Mouse (Mus musculus) hindbrain, embryonic 11.5 days (tissue): ENCODE data around the gene Aasdh. TPM values are rescaled to one million over a fixed set of nuclear protein-coding genes. Genes with fewer than 3 reads are reported as not detected.

ENCODE experiments used
- ATAC-seq: fragments of 200-750 bp; cut with Nextera tagmentation; 2 replicates; pipeline ENCODE4 v1.8.0; 2017; ENCODE audit warnings: mild to moderate bottlenecking, moderate TSS enrichment, moderate library complexity; ENCODE audit not compliant: low FRiP score
- DNase-seq: peaks from one replicate; pipeline ENCODE4 v3.0.0-alpha.2; 2015; ENCODE audit warnings: low spot score
- H3K27ac ChIP-seq: fragments of 300-500 bp; sonication (generic); 2 replicates; pipeline ENCODE4 v1.5.1; 2014; ENCODE audit warnings: mild to moderate bottlenecking, low read depth, low read length
- H3K27me3 ChIP-seq: fragments of 300-500 bp; sonication (generic); 2 replicates; pipeline ENCODE4 v1.6.1; 2014; ENCODE audit warnings: mild to moderate bottlenecking, low read length, moderate library complexity, mixed read lengths; ENCODE audit not compliant: control insufficient read depth, insufficient read depth
- H3K36me3 ChIP-seq: fragments of 300-500 bp; sonication (generic); 2 replicates; pipeline ENCODE4 v1.6.1; 2014; ENCODE audit warnings: mild to moderate bottlenecking, low read length, moderate library complexity, mixed read lengths; ENCODE audit not compliant: control insufficient read depth, insufficient read depth
- H3K4me1 ChIP-seq: fragments of 300-500 bp; sonication (generic); replicated peaks from 2 replicates; pipeline ENCODE4 v1.6.1; 2014; ENCODE audit warnings: low read length, mixed read lengths; ENCODE audit not compliant: control insufficient read depth, insufficient read depth
- H3K4me2 ChIP-seq: fragments of 300-500 bp; sonication (generic); replicated peaks from 2 replicates; pipeline ENCODE4 v1.6.1; 2014; ENCODE audit warnings: mild to moderate bottlenecking, low read depth, low read length
- H3K4me3 ChIP-seq: fragments of 300-500 bp; sonication (generic); 2 replicates; pipeline ENCODE4 v1.5.1; 2014; ENCODE audit warnings: low read depth, low read length
- H3K9ac ChIP-seq: fragments of 300-500 bp; sonication (generic); 2 replicates; pipeline ENCODE4 v1.6.1; 2014; ENCODE audit warnings: low read depth, low read length
- H3K9me3 ChIP-seq: fragments of 300-500 bp; sonication (generic); 2 replicates; pipeline ENCODE4 v1.6.1; 2016; ENCODE audit warnings: low read length; ENCODE audit not compliant: control insufficient read depth
- WGBS: fragments of 180-500 bp; shearing (Covaris S2); extraction: QIAGEN DNeasy Blood & Tissue Kit; methylation state at CpG from one replicate; pipeline ENCODE4 v1.1.7; 2014; 5-methylcytosine and 5-hydroxymethylcytosine counted together
- polyA plus RNA-seq: library from polyadenylated mRNA; unstranded; fragments of >200 nt; fragmentation: Nextera tagmentation; extraction: Ambion mirVana; gene quantifications from 2 replicates; pipeline ENCODE4 v1.2.1, GENCODE M21; 2014

The Aasdh gene
- 17.2 and 18.9 TPM in 2 replicates for polyA plus RNA-seq

DNA sequence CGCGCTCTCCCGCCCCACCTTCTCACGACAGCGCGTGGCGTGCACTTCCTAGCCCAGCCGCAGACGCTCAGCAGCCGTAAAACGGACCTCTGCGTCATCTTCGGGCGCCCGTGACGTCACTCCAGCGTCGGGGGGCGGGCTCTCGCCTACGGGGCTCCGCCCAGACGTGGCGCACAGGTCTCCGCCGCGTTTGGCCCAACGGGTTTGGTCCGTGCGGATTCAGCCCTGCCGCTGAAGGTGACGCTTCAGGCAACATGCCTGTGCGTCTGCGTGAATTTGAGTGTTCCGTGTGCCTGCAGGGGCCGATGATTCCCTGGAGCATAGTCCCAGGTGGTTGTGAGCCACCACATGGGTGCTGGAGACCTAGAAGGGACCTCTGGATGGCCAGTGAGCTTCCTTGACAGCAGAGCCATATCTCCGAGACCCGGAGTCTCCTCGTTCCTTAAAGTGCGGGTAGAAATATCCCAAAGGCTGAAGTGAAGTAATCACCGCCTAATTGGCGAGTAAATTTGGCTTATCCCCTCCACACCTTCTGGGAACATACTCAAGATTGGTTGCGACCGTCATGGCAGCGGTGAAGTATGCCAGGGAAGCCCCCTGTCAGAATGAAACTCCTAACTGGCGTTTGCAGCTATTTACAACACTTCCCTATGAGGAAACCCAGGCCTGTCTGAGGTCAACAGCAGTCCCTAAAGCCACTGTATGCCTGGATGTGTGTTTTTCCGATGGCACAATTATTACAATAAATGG, at the start of gene Aasdh:
Gene Aasdh, minus strand, starts transcription at position 110 of the 750 bp plus-strand sequence.
- no peaks in the 10 kb centered on the region for H3K9me3 ChIP-seq
- peak within 1 kb of the TSS; percentile 77 for H3K4me2 ChIP-seq
- no peaks in the 10 kb centered on the region for H3K27me3 ChIP-seq
- no peaks in the 10 kb centered on the region for H3K4me1 ChIP-seq
- 1% methylated on average over 47 of the region's 47 CpGs for WGBS
- no peaks in the 10 kb centered on the region for H3K36me3 ChIP-seq
- peak within 1 kb of the TSS; percentile 82 for H3K9ac ChIP-seq
- DNase-seq (peak; percentile 100), ATAC-seq (peak; percentile 97)
- peak within 1 kb of the TSS; percentile 72 for H3K27ac ChIP-seq
- peak within 1 kb of the TSS; percentile 69 for H3K4me3 ChIP-seq

DNA sequence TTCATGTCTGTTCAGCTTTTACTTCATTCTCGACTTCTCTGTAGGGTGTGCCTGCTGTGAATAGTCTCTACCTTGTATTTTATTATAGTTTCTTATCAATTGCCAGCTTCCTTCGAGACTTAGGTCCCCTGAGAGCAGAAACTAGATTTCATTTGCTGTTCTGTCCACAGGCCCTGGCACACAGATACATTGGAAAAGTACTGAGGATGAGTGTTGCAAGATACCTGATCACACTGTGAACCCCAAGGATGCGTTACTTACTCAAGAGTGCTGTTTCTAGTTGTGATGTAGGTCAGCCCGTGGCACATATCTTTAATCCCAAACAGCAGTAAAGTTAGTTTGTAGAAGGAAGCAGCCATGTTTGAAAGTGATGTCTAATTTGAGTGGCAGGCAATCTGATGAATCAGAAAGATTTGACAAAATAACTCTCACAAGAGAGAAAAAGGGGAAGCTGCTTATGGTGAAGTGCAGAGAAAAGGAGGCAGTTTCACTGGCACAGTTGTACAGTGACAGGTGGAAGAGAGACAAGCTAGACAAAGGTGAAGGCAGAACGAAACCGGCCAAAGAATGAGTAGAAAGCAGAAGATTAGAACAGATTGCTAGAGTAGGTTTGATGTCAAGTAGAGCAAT, 49.1 kb upstream of the Aasdh start:
- no peak overlapping the region for H3K9ac ChIP-seq
- ATAC-seq (no peak), DNase-seq (no peak)
- H3K9me3 ChIP-seq, result no peaks in the 10 kb centered on the region
- no peak overlapping the region for H3K4me2 ChIP-seq
- WGBS, result 90% methylated on average over 6 of the region's 6 CpGs
- no peak overlapping the region for H3K4me3 ChIP-seq
- peaks cover 5% of the 10 kb centered on the region; the same call in 1 of the 2 replicates for H3K36me3 ChIP-seq
- no peaks in the 10 kb centered on the region for H3K27me3 ChIP-seq
- H3K27ac ChIP-seq, result no peak overlapping the region
- no peaks in the 10 kb centered on the region; the same call in 1 of the 2 replicates for H3K4me1 ChIP-seq

DNA sequence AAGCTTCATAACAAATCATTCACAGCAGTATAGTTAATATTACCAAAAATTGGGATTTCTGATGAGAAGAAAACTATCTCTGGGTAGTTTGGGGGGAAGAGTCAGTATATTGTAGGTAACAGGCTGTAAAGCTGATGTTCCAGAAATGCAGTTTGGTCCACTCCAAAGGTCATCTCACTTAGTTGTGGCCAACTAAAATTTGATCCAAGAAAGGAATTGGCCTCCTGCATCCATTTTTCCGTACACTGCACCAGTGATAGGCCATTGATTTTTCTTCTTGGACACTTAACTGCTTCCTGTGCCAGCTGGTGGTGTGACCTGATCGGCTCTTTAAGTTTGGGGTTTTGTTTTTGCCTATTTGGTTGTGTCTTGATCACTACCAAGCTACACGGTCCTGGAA, 48.5 kb upstream of the Aasdh start:
- Histone ChIP-seq H3K4me3 (no peak overlapping the region), H3K4me1 (no peaks in the 10 kb centered on the region; the same call in 1 of the 2 replicates), H3K9ac (no peak overlapping the region), H3K9me3 (no peaks in the 10 kb centered on the region), H3K36me3 (peaks cover 5% of the 10 kb centered on the region; the same call in 1 of the 2 replicates), H3K4me2 (no peak overlapping the region), H3K27ac (no peak overlapping the region), H3K27me3 (no peaks in the 10 kb centered on the region)
- ATAC-seq (no peak), DNase-seq (no peak)
- WGBS, result 88% methylated on average over 3 of the region's 3 CpGs

DNA sequence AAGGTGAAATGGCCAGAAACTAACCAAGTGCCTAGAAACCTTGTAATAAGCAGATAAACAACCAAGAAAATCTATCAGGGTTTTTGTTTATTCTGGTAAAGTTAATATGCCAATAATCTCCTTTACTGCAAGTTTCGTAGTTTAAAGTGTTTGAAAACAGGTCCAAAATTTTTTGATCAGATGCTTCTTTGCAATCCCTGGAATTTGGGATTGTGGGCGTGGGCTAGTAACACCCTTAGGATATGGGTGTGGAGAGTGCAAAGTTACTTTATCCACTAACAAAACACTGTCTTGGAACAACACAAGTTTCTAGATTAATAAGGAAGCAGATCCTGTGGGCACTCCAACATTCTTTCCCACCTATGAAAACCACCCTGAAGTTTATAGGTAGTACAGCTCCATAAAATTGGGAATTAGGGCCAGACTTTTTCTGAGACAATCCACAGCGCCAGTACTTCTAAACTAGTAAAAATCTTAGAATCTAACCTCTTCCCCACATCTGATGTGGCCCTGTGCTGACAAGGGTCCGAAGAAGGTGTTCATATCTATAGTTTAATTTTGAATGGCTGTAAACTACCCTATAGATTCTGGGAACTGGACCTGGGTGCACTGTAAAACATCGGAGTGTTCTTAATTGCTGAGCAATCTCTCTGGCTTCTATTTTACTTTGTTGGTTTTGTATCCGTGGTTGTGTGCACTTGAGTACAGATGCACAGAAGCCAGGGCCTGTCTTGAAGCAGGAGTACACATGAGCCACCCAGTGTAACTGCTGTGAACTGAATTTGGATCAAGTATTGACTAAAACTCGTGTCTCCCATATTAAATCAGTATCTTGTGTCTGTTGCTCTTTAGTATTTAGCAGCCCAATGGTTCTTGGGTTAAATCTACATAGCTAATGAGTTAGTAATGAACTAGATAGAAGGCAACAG, 47.1 kb upstream of the Aasdh start:
- Histone ChIP-seq H3K4me1 (no peaks in the 10 kb centered on the region; the same call in 1 of the 2 replicates), H3K9me3 (no peaks in the 10 kb centered on the region)

DNA sequence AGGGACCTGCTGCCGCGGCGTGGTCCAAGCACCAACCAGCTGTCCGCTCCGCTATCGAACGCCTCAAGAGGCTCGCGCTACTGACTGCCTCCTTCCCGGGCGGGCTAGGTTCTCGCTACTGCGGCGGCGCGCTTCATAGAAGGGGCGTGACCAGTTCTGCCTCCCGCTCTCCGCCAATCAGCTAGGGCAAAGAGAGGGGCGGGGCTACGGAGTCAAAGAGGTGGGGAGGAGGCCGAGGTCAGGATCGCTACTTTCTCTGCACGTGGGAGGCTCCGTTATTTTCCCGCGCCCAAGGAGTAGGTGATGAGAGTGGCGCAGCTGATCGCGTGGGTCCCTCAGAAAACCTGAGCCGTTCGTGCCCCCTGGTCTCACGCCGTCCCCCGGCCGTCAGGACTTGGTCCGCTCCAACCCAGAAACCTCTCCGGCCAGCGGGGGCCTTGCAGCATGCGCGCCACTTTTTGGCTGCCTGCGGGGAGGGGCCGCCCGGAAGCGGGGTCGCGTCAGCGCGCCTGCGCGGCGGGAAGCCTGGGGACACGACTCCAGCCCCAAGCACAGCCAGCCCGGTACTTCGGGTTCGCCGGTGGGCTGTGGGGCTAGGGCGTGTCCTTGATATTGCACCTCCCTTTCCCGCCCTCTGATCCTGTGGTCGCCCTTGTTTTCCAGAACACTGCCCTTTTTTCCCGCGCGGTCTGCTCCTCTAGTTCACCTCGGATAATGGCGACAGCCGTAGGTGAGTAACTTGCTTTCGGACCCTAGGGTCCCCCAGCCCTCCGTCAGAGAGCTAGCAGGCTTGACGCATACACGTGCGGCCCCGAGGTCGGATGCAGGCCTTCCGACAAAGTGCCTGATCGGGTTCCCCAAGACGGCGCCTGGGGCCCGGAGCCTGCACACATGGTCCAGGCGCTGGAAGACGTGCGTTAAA, 46.1 kb upstream of the Aasdh start, which contains the start of the genes Paics and Ppat:
Gene Paics, plus strand, starts transcription at position 202 of the 922 bp plus-strand sequence.
Gene Ppat, minus strand, starts transcription at position 473 of the 922 bp plus-strand sequence.
- Histone ChIP-seq H3K36me3 (no peaks in the 10 kb centered on the region), H3K4me3 (peak within 1 kb of the TSS; percentile 72), H3K27ac (peak within 1 kb of the TSS; percentile 53), H3K9ac (peak within 1 kb of the TSS; percentile 81), H3K4me1 (no peaks in the 10 kb centered on the region; the same call in 1 of the 2 replicates), H3K4me2 (peak within 1 kb of the TSS; percentile 81), H3K27me3 (no peaks in the 10 kb centered on the region), H3K9me3 (no peaks in the 10 kb centered on the region)
- DNase-seq (peak; percentile 98), ATAC-seq (peak; percentile 97)
- under 1% methylated on average over 75 of the region's 81 CpGs for WGBS

More for the DNA sequence above, 47.1 kb upstream of the Aasdh start:
- peak overlapping the region; percentile 72 for H3K4me3 ChIP-seq
- H3K27me3 ChIP-seq, result no peaks in the 10 kb centered on the region
- no peaks in the 10 kb centered on the region; the same call in 1 of the 2 replicates for H3K36me3 ChIP-seq
- 0 out of 2 replicates have a peak overlapping the region, but pooled peaks have one; percentile 52 for H3K27ac ChIP-seq
- peak overlapping the region; percentile 81 for H3K9ac ChIP-seq
- ATAC-seq (no peak), DNase-seq (peak; percentile 15)
- WGBS, result 22% methylated on average over 7 of the region's 7 CpGs
- peak overlapping the region; percentile 71 for H3K4me2 ChIP-seq

DNA sequence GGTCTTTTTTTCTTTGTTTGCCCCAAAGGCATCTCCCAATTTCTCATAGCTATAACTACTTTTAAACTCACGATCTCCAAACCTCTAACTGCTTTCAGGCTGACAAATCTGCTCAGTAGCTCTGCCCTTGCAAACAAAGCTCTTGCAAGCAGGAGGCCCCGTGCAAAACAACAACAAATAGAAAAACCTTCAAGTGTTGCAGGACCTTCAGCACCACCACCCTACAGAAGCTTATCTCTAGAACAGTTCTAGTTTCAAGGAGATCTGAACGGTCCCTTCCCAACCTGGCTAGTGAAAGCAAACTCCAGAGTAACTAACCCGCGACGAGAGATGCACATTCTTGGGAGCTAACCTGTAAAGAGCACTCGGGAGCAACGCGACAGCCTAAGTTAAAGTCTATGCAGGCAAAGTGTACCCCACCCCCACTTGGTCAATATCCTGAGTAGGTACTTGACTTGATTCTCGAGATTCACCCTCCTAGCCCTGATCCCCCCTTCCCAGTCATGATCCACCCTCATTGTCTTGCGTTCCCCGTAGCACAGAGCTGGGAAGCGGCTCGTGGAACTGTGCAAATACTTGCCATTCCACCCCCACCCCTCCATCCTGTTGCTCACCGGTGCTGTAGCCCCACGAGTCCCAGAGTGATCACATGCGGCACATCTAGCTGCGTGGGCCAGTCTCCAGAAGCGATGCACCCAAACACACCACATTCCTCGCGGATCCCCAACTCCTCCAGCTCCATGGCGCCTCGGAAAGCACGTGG, 45.2 kb upstream of the Aasdh start:
- H3K27ac ChIP-seq, result peak overlapping the region; percentile 53; the same call in 1 of the 2 replicates
- ATAC-seq (peak; percentile 55; the same call in 1 of the 2 replicates), DNase-seq (peak; percentile 48)
- H3K27me3 ChIP-seq, result no peaks in the 10 kb centered on the region
- no peaks in the 10 kb centered on the region for H3K36me3 ChIP-seq
- WGBS, result under 1% methylated on average over 24 of the region's 24 CpGs
- H3K9ac ChIP-seq, result peak overlapping the region; percentile 74
- no peaks in the 10 kb centered on the region for H3K9me3 ChIP-seq
- H3K4me1 ChIP-seq, result no peaks in the 10 kb centered on the region; the same call in 1 of the 2 replicates
- peak overlapping the region; percentile 72 for H3K4me3 ChIP-seq
- peak overlapping the region; percentile 81 for H3K4me2 ChIP-seq

DNA sequence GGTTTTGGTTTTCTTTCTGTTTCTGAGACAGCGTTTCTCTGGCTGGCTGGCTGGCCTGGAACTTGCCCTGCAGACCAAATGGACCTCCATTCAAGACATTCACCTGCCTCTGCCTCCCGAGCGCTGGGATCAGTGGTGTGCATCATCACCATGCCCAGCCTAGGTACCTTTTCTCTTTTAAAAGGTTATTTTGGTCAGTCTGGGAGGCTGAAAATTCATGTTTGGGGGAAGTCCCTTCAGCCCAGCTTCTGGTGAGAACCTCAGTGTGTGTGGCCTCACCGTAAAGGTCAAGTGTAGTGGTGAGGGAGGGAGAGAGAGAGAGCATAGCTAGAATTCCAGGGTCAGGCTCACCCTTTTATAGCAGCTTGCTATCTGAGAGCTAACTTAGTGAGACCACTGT, 42.4 kb upstream of the Aasdh start:
- Histone ChIP-seq H3K9ac (no peak overlapping the region), H3K36me3 (no peaks in the 10 kb centered on the region), H3K4me2 (no peak overlapping the region), H3K4me1 (no peaks in the 10 kb centered on the region; the same call in 1 of the 2 replicates), H3K9me3 (no peaks in the 10 kb centered on the region), H3K27ac (no peak overlapping the region), H3K27me3 (no peaks in the 10 kb centered on the region), H3K4me3 (no peak overlapping the region)
- no peak for DNase-seq
- 86% methylated on average over 4 of the region's 4 CpGs for WGBS
- ATAC-seq, result no peak
